Mouse (Mus musculus) left cerebral cortex, postnatal 4 days (tissue): ENCODE results near the gene Clmn. TPM values are rescaled to one million over a fixed set of nuclear protein-coding genes. Genes with fewer than 3 reads are reported as not detected.
"Not testable (repeated sequence)": the region's sequence is repeated elsewhere in the genome, so short reads cannot be mapped to it uniquely, and the experiment has no call there.

Experiments used
- DNase-seq: peaks from one replicate; pipeline ENCODE4 v3.0.0-alpha.2; 2022
- intact Hi-C: fragments of 180-260 bp; cut with DNase I; formaldehyde crosslinking; loops from one replicate; pipeline ENCODE4 v1.15.1; 2025
- total RNA-seq, 2 experiments: library from RNA; stranded (reverse); gene quantifications; 2 replicates each; pipeline ENCODE4 v1.2.3; 2021

Clmn gene
- total RNA-seq, 2 experiments from 2014 or later, result 8.3 to 10.1 TPM

- DNase-seq, result no peak
- intact Hi-C loops, result no loop called here
Observed at GRCm38 (mm10) chr12:104841256-104841655, 23.6 kb downstream of the Clmn start.

- intact Hi-C loops, result loop anchor here (10.0 kb wide), 1 partner anchor 96 kb away; no protein-coding TSS in a partner anchor
Observed at GRCm38 (mm10) chr12:104838987-104839386, 25.9 kb downstream of the Clmn start.

GRCm38 (mm10) chr12:104838462-104838861 is 26.4 kb downstream of the Clmn start:
- intact Hi-C loops, result loop anchor here (10.0 kb wide), 1 partner anchor 96 kb away; no protein-coding TSS in a partner anchor
- peak; percentile 49 for DNase-seq

More at GRCm38 (mm10) chr12:104838987-104839386, 25.9 kb downstream of the Clmn start:
- DNase-seq, result peak; percentile 50

GRCm38 (mm10) chr12:104837957-104838401 is 26.9 kb downstream of the Clmn start:
- DNase-seq, result no peak
- intact Hi-C loops, result loop anchor here (10.0 kb wide), 1 partner anchor 97 kb away; no protein-coding TSS in a partner anchor

GRCm38 (mm10) chr12:104837111-104837837 is 27.6 kb downstream of the Clmn start:
- peak; percentile 75 for DNase-seq
- intact Hi-C loops, result loop anchor here (10.0 kb wide), 1 partner anchor 98 kb away; no protein-coding TSS in a partner anchor

- intact Hi-C loops, result loop anchor here (10.0 kb wide), 1 partner anchor 99 kb away; no protein-coding TSS in a partner anchor
Observed at GRCm38 (mm10) chr12:104836230-104836629, 28.6 kb downstream of the Clmn start.

GRCm38 (mm10) chr12:104835369-104836094 is 29.3 kb downstream of the Clmn start:
- no peak for DNase-seq

More at GRCm38 (mm10) chr12:104836230-104836629, 28.6 kb downstream of the Clmn start:
- no peak for DNase-seq

GRCm38 (mm10) chr12:104834772-104835171 is 30.1 kb downstream of the Clmn start:
- intact Hi-C loops, result loop anchor here (10.0 kb wide), 1 partner anchor 100 kb away; no protein-coding TSS in a partner anchor

More at GRCm38 (mm10) chr12:104835369-104836094, 29.3 kb downstream of the Clmn start:
- intact Hi-C loops, result loop anchor here (10.0 kb wide), 1 partner anchor 99 kb away; no protein-coding TSS in a partner anchor

GRCm38 (mm10) chr12:104830666-104831435 is 34.0 kb downstream of the Clmn start:
- intact Hi-C loops, result loop anchor here (10.0 kb wide), 1 partner anchor 104 kb away; no protein-coding TSS in a partner anchor
- DNase-seq, result no peak

More at GRCm38 (mm10) chr12:104834772-104835171, 30.1 kb downstream of the Clmn start:
- no peak for DNase-seq

- DNase-seq, result no peak
- intact Hi-C loops, result loop anchor here (10.0 kb wide), 1 partner anchor 105 kb away; no protein-coding TSS in a partner anchor
Observed at GRCm38 (mm10) chr12:104830283-104830639, 34.6 kb downstream of the Clmn start.

GRCm38 (mm10) chr12:104829596-104830282 is 35.1 kb downstream of the Clmn start:
- DNase-seq, result no peak
- intact Hi-C loops, result loop anchor here (10.0 kb wide), 1 partner anchor 105 kb away; no protein-coding TSS in a partner anchor

GRCm38 (mm10) chr12:104828986-104829385 is 35.9 kb downstream of the Clmn start:
- intact Hi-C loops, result not testable (repeated sequence)

GRCm38 (mm10) chr12:104827721-104828120 is 37.2 kb downstream of the Clmn start:
- intact Hi-C loops, result no loop called here

More at GRCm38 (mm10) chr12:104828986-104829385, 35.9 kb downstream of the Clmn start:
- not testable (repeated sequence) for DNase-seq

GRCm38 (mm10) chr12:104824907-104825267 is 40.0 kb downstream of the Clmn start:
- no peak for DNase-seq

More at GRCm38 (mm10) chr12:104827721-104828120, 37.2 kb downstream of the Clmn start:
- peak; percentile 45 for DNase-seq

GRCm38 (mm10) chr12:104824244-104824906 is 40.5 kb downstream of the Clmn start:
- intact Hi-C loops, result no loop called here
- DNase-seq, result peak; percentile 92

More at GRCm38 (mm10) chr12:104824907-104825267, 40.0 kb downstream of the Clmn start:
- intact Hi-C loops, result no loop called here

- intact Hi-C loops, result no loop called here
- DNase-seq, result no peak
Observed at GRCm38 (mm10) chr12:104823722-104824121, 41.2 kb downstream of the Clmn start.

- intact Hi-C loops, result no loop called here
- no peak for DNase-seq
Observed at GRCm38 (mm10) chr12:104822838-104823599, 41.9 kb downstream of the Clmn start.

GRCm38 (mm10) chr12:104822151-104822550 is 42.7 kb downstream of the Clmn start:
- DNase-seq, result peak; percentile 42
- intact Hi-C loops, result no loop called here
